Mouse (Mus musculus) small intestine, adult 10 weeks (tissue): ENCODE measurements around the gene Ttyh3. TPM values are rescaled to one million over a fixed set of nuclear protein-coding genes. Genes with fewer than 3 reads are reported as not detected.

Source experiments
- polyA plus RNA-seq: library from polyadenylated mRNA; stranded (reverse); fragments of 350-450 nt; fragmentation: Illumina TruSeq; extraction: RNeasy Lipid Tissue Mini Kit (QIAGEN cat#74804); gene quantifications from one replicate; pipeline ENCODE4 v1.2.3, GENCODE M21; 2014; ENCODE audit warnings: low replicate concordance

Ttyh3 gene
- 0.85 TPM for polyA plus RNA-seq

GRCm38 (mm10) chr5:140648519-140649100 is at the start of gene Ttyh3:
Ttyh3 (minus strand) TSS chr5:140649031.

DNA sequence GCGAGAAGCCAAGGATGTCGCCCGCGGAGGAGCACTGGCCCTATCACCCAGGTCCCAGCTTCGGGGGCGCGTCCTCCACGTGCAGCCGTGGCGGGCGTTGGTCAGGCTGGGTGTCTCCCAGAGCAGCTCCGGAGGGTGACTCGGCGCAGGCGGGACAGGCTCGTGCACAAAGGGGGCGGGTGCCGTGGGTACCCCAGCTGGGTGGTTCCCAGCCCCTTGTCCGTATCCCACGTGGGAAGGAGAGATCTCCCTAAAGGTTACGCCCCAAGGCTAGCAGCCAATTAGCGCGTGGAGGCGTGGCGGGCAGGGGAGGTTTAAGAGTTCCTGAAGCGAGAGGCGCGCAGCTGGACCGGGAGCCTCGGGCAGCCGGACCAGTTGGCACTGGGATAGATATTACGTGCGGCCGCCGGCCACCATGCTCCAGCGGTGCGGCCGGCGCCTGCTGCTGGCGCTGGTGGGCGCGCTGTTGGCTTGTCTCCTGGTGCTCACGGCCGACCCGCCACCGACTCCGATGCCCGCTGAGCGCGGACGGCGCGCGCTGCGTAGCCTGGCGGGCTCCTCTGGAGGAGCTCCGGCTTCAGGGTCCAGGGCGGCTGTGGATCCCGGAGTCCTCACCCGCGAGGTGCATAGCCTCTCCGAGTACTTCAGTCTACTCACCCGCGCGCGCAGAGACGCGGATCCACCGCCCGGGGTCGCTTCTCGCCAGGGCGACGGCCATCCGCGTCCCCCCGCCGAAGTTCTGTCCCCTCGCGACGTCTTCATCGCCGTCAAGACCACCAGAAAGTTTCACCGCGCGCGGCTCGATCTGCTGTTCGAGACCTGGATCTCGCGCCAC is 41.6 kb downstream of the Ttyh3 start, which contains the start of gene Lfng:
Gene Lfng (plus strand): TSS at position 320 of the 835 bp plus-strand sequence.

Other genes with a start within 250 kb of the Ttyh3 start
- gene Eif3b, start 229.7 kb downstream of the Ttyh3 start, polyA plus RNA-seq: 15.4 TPM
- gene Gm4869, start 203.4 kb downstream of the Ttyh3 start, polyA plus RNA-seq: not detected
- gene Chst12, start 143.5 kb downstream of the Ttyh3 start, polyA plus RNA-seq: not detected
- not detected for gene Grifin, start 84.0 kb downstream of the Ttyh3 start, polyA plus RNA-seq
- gene Lfng, start 41.7 kb downstream of the Ttyh3 start, polyA plus RNA-seq: 0.33 TPM
- gene Iqce, start 53.3 kb upstream of the Ttyh3 start, polyA plus RNA-seq: 1.3 TPM
- gene Brat1, start 56.0 kb upstream of the Ttyh3 start, polyA plus RNA-seq: 1.6 TPM
- gene Amz1, start 75.1 kb upstream of the Ttyh3 start, polyA plus RNA-seq: not detected
- gene Gna12, start 181.4 kb upstream of the Ttyh3 start, polyA plus RNA-seq: 1.0 TPM